Mouse (Mus musculus): ENCODE measurements around the gene Colgalt1. TPM values are rescaled to one million over a fixed set of nuclear protein-coding genes. Genes with fewer than 3 reads are reported as not detected.
A peak's percentile ranks its signal among the peaks of the same experiment; 100 is the strongest.

Gene Colgalt1
- 60.0 and 62.0 TPM in 2 replicates for total RNA-seq (2021)
- long read RNA-seq, experiment 1, transcript Colgalt1-201 (12 exons, 3,207 nt), result major isoform, 72 of 102 reads
- long read RNA-seq, experiment 1, partial matches to known transcripts, result 9 of 102 reads
- long read RNA-seq, experiment 1, other reads (novel, unspliced or antisense), result 21 of 102 reads
- long read RNA-seq, experiment 2, transcript Colgalt1-201 (12 exons, 3,207 nt), result major isoform, 40 of 71 reads
- long read RNA-seq, experiment 2, partial matches to known transcripts, result 9 of 71 reads
- long read RNA-seq, experiment 2, other reads (novel, unspliced or antisense), result 22 of 71 reads

- peak; percentile 97 for DNase-seq
Observed at GRCm38 (mm10) chr8:71610822-71611651, at the start of gene Colgalt1. Colgalt1 (plus strand) TSS chr8:71610998.

DNA sequence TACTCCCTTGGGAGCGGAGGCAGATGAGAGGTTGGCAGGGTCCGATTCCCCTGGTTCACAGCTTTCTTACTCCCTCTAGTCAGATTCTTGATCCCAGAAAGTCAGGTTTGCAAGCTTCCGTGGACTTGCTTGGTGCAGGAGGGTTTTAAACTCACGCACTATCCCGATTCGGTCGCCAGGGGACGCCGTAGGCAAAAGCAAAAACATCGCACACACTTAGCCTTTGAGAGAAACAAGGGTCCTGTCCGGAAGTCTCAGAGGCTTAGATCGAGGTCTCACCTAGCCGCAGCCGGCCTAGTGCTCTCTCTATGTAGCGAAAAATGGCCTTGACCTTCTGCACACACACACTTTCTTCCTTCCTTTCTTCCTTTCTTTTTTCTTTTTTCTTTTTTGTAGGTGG lies 49.4 kb upstream of the Colgalt1 start:
- DNase-seq, result peak; percentile 70

DNA sequence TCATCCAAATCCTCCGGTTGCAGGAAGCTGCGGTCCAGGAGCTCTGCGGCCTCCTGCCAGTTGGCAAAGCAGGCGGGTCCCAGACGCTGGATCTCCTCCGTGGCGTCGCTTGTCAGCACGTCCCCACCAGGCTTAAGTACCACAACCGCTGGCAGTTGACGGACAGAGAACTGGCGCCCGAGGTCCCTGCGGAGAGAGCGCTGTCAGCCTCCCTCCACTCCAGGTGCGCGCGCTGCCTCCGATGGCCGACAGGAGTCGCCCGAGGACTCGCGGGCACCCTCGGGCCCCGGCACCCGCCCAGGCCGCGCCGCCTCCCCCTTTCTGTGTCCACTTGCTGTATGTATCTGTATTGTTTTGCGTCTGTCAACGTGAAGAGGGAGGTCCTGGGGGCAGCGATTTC lies 48.0 kb upstream of the Colgalt1 start:
- DNase-seq, result peak; percentile 92

- no peak for DNase-seq
Observed at GRCm38 (mm10) chr8:71563992-71564391, 46.8 kb upstream of the Colgalt1 start.

DNA sequence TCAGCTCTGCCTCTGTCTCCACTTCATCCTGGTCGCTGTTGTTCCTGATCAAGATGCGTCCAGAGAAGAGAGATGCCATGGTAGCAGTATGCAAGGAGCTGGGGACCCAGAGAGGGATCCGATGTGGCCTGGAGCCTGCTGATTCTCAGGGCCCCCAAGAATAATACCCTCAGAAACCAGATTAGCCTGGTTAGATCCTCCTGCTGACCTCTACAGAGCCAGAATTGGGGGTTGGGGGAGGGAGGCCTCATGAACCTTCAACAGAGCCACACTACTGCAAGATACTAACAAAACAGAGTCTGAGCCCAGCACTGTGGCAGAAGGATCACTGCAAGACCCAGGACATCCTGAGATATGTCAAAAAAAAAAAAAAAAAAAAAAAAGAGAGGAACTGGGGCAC lies 44.3 kb upstream of the Colgalt1 start, which contains the start of gene Nxnl1:
Gene Nxnl1, minus strand, starts transcription at position 101 of the 400 bp plus-strand sequence.
- DNase-seq, result no peak

GRCm38 (mm10) chr8:71567587-71567986 lies 43.2 kb upstream of the Colgalt1 start:
- DNase-seq, result no peak

- DNase-seq, result peak; percentile 93
Observed at GRCm38 (mm10) chr8:71568387-71568937, 42.3 kb upstream of the Colgalt1 start, which contains the start of gene Slc27a1. Slc27a1 (plus strand) TSS chr8:71568882.

DNA sequence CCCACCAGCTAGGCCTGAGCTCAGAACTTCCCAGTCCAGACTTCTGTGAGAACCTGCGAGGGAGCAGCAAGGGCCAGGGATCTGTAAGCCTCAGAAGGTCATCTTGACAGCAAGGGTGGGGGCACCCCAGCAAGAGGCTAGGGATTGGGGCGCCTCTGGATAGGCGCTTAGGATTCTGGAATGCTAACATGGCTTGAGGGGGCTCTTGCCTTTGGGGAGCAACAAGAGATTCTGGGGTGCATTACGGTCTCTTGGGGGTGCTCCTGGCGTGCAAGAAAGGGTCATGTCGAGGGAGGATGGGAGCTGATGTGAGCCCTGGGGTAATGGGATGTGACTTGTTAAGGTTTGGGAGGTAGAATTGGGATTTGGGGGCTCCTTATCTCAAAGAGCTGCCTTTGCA lies 41.9 kb upstream of the Colgalt1 start:
- DNase-seq, result no peak

DNA sequence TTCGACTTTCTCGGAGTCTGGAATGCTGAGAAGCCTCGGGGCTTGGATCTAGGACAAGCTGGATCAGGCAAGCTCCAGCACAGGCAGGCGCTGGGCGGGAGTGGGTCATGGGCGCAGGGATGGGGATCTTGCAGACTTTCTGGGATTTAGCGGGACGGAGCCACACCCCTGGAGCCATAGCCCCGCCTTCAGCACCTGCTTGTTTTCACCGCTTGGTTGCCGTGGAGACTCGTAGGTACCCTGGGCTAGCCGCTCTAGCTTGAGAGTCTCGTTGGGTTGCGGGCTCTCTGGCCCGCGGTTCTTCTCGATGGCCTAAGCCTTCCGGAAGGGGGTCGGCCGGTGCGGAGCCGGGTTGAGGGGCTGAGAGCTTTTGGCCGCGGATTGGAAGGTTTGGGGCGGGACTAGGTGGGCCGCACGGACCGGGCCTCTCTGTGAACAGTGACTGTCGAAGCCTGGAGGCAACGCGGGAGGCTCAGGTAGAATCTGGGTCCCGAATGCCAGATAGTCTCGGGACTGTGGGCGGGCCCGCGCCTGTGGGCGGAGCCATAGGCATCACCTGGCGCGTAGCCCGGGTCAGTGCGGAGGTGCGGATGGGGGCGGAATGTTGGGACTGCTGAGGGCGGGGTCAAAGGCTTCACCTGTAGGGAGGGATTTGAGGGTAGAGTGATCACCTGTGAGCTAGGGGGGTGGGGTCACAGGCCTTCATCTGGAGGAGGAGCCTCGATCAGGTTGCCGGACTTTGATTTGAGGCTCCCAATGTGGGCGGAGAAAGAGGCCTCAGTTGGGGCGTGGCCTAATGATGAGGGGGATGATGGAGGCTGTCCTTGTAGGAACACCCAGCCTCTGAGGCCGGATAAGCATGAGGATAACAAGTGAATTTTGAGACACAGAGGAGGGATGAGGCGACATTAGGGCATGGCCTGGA lies 41.2 kb upstream of the Colgalt1 start:
- peak; percentile 91 for DNase-seq

DNA sequence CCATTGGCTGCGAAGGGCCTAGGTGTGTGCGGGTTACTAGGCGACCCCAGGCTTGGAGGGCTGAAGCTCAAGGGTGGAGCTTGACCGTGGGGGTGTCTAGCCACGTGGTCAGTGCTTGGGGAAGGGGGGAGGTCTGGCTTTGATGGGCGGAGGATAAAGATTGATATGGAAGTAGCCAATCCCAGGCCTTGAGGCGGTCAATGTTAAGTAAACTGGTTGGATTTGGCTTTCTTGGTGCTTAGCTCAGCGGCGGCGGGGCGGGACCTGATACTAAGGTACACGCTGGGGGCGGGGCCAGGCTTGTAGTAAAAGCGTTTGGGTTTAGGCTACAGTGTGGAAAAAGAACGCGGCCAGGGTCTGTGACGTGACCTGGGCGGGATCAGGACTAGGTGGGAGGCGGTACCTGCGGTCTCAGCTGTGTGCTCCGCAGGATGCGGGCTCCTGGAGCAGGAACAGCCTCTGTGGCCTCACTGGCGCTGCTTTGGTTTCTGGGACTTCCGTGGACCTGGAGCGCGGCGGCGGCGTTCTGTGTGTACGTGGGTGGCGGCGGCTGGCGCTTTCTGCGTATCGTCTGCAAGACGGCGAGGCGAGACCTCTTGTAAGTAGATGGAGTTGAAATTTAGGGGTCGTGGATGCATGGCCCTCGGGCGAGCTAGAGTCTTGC lies 40.4 kb upstream of the Colgalt1 start:
- DNase-seq, result peak; percentile 95

DNA sequence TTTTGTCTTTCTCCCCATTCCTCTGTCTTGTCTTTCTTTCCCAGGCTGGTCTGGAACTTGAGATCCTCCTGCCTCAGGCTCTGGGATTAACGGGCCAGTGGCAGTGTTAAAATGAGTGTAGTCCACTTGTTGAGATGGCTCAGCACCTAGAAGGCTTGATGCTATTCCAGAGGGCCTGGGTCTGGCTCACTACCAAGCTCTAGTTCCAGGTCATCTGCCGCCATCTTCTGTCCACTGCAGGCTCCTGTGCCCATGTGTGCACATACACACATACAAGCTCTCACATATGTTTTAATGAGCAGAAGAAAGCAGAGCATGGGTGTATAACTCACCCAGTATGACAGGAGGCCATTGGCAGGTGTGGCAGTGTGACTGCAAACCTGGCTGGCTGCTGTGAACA lies 38.7 kb upstream of the Colgalt1 start:
- no peak for DNase-seq

GRCm38 (mm10) chr8:71572847-71573633 lies 37.8 kb upstream of the Colgalt1 start:
- DNase-seq, result peak; percentile 84

DNA sequence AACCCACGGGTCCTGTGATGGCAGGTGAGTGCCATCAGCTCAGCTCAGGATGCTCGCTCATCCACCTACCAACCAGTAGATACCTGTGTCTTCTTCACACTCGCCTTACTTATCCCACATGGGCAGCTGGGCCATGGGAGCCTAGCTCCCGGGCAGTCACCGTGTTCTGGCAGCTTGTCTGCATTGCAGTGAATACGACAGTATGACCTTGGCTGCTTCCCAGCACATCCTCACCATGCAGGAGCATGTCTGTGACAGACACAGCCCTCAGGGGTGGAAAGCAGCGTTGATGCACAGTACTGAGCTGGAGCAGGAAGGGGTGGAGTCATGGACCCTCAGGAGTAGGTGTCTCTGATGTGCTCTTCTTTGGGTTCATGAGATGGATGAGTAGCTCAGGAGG lies 36.4 kb upstream of the Colgalt1 start:
- peak; percentile 74 for DNase-seq

- no peak for DNase-seq
Observed at GRCm38 (mm10) chr8:71575020-71575419, 35.8 kb upstream of the Colgalt1 start.

GRCm38 (mm10) chr8:71577856-71578387 lies 32.9 kb upstream of the Colgalt1 start:
- no peak for DNase-seq

GRCm38 (mm10) chr8:71579009-71579408 lies 31.8 kb upstream of the Colgalt1 start:
- DNase-seq, result no peak

DNA sequence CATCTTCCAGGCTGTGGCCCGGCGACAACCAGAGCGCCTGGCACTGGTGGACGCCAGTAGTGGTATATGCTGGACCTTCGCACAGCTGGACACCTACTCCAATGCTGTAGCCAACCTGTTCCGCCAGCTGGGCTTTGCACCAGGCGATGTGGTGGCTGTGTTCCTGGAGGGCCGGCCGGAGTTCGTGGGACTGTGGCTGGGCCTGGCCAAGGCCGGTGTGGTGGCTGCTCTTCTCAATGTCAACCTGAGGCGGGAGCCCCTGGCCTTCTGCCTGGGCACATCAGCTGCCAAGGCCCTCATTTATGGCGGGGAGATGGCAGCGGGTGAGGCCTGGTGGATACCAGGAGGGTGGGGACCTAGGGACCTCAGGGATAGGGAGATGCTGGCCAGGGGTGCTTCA lies 31.3 kb upstream of the Colgalt1 start:
- DNase-seq, result peak; percentile 86

- peak; percentile 28 for DNase-seq
Observed at GRCm38 (mm10) chr8:71580201-71580600, 30.6 kb upstream of the Colgalt1 start.

DNA sequence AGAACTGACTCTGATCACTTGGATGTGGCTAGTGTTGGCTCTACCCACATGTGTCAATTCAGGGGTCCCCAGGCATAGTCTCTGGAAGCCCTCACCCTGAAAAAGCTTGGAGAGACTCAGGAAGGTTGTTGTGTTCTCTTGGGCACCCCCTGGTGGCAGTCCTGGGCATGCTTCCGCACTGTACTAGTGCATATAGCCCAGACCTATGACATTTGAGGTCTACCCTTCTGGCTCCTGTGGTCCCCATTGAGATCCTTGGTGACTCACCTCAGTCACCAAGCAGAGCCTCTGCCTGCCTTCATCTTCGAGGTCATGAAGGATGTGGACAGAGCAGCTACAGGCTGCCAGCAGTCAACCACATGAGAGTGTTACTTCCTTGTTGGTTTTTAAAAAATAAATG lies 23.9 kb upstream of the Colgalt1 start:
- DNase-seq, result peak; percentile 76

GRCm38 (mm10) chr8:71588762-71589161 lies 22.0 kb upstream of the Colgalt1 start:
- DNase-seq, result no peak

All from adrenal gland, postnatal 14 days (tissue).